Mouse (Mus musculus) erythroblast, embryonic 14.5 days (primary cell): ENCODE measurements around the gene P2rx3.

Experiments used
- GATA1 ChIP-seq: IDR thresholded peaks from 2 replicates; pipeline ENCODE4 v1.6.1; 2012; ENCODE audit warnings: low read length, inconsistent platforms, mixed read lengths
- TAL1 ChIP-seq: IDR thresholded peaks from 3 replicates; pipeline ENCODE4 v1.6.1; 2012; ENCODE audit warnings: low read length, inconsistent platforms, mixed read lengths

DNA sequence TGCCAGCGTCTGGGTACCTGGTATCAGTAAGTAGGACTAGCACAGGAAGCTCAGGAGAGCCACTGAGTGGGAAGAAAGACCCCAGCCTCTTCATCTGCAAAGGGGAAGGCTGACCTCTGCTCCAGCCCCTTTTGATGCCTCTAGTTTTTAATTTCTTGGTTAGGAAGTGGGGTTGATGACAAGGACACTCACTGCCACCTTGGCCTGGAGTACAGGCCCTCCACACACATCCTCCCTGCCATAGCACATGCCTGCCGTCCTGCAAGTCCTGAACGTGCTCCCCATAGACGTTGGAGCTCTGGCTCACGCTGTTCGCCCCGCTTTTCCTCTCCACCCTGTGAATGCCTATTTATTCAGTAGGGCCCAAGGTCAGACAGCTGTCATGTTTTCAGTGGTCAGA is 30.7 kb downstream of the P2rx3 start:
- no peak for TF ChIP-seq GATA1
- no peak for TF ChIP-seq TAL1
